In genomic region chr12:117843302-117844074, GRCm38 (mm10) we compare ENCODE assay signal across 8 mouse cellular contexts. TPM values are rescaled to one million over a fixed set of nuclear protein-coding genes. Genes with fewer than 3 reads are reported as not detected.
DNase-seq lines count a peak whose midpoint lies in the region; ATAC-seq and TF ChIP-seq lines count a peak whose summit lies in the region.

No protein-coding gene starts in this region.

- H3K4me2 ChIP-seq in CH12.LX (ENCODE audit: insufficient read depth, low read depth, poor library complexity, severe bottlenecking), result peak overlapping the region; percentile 68
- H3K4me2 ChIP-seq in neural tube, embryonic 13.5 days, result peak overlapping the region; percentile 99

- peak overlapping the region; percentile 41 for H3K9ac ChIP-seq in CH12.LX (ENCODE audit: insufficient read depth, low read depth)
- peak overlapping the region; percentile 83 for H3K9ac ChIP-seq in neural tube, embryonic 13.5 days

- H3K36me3 ChIP-seq in CH12.LX (replicated peaks in 1 of 2; ENCODE audit: control insufficient read depth in 1 of 2, insufficient read depth in 1 of 2, low read length in 1 of 2), result peaks cover 0 to 12% of the 10 kb centered on the region in 2 experiments
- H3K36me3 ChIP-seq in erythroblast, embryonic 14.5 days (ENCODE audit: control insufficient read depth), result no peaks in the 10 kb centered on the region
- H3K36me3 ChIP-seq in neural tube, embryonic 13.5 days, result no peaks in the 10 kb centered on the region
- H3K36me3 ChIP-seq in testis, adult 2 months (ENCODE audit: control insufficient read depth, insufficient read depth, low read length), result no peaks in the 10 kb centered on the region

- dilution Hi-C loops in CH12.LX (cut with MboI; ENCODE audit: extremely low pct_ligation_motif_present, extremely low pct_unique_long_range_greater_than_20kb, low sequenced_read_pairs), result no loop called here

- no peak for TF ChIP-seq RAD21 in CH12.LX (IDR thresholded peaks at IDR 0.05; ENCODE audit: low read depth, low read length)

- H3K4me3 ChIP-seq in CH12.LX (replicated peaks in 1 of 3; ENCODE audit: low read depth in 2 of 3, low read length in 2 of 3, poor library complexity in 1 of 3), result peak overlapping the region; percentile 69 to 72 (median 72)
- peak overlapping the region; percentile 68 for H3K4me3 ChIP-seq in brown adipose tissue, adult 24 weeks (ENCODE audit: insufficient read depth, low read depth, low read length)
- peak overlapping the region; percentile 80 for H3K4me3 ChIP-seq in erythroblast, embryonic 14.5 days (replicated peaks)
- H3K4me3 ChIP-seq in neural tube, embryonic 13.5 days, result peak overlapping the region; percentile 74
- peak overlapping the region; percentile 72 for H3K4me3 ChIP-seq in testis, adult 2 months (ENCODE audit: control insufficient read depth, low read depth, low read length)

- no peak for TF ChIP-seq EP300 in CH12.LX (IDR thresholded peaks at IDR 0.05; ENCODE audit: low read length)

- TF ChIP-seq CTCF in CH12.LX (conservative IDR thresholded peaks at IDR 0.05 in 1 of 2, IDR thresholded peaks at IDR 0.05 in 1 of 2; ENCODE audit: low read depth in 2 of 2, low read length in 2 of 2), result no peak
- no peak for TF ChIP-seq CTCF in testis, adult 2 months (IDR thresholded peaks at IDR 0.05; ENCODE audit: control insufficient read depth, insufficient read depth, insufficient replicate concordance, low read depth, low read length)

- under 1% methylated on average over 75 of the region's 75 CpGs for WGBS in neural tube, embryonic 13.5 days

- peak; percentile 97 for ATAC-seq in neural tube, embryonic 13.5 days (ENCODE audit: low read depth)

- H3K27me3 ChIP-seq in CH12.LX (replicated peaks), result no peaks in the 10 kb centered on the region
- H3K27me3 ChIP-seq in erythroblast, embryonic 14.5 days (ENCODE audit: control insufficient read depth), result peaks cover 2% of the 10 kb centered on the region
- peaks cover 59% of the 10 kb centered on the region for H3K27me3 ChIP-seq in neural tube, embryonic 13.5 days
- H3K27me3 ChIP-seq in testis, adult 2 months (ENCODE audit: control insufficient read depth, insufficient read depth, low read length), result no peaks in the 10 kb centered on the region

- peak overlapping the region; percentile 5; the same call in 1 of the 2 replicates for H3K27ac ChIP-seq in CH12.LX (ENCODE audit: insufficient read depth, low read depth)
- H3K27ac ChIP-seq in brown adipose tissue, adult 24 weeks (replicated peaks; ENCODE audit: low read depth, low read length), result no peak overlapping the region
- H3K27ac ChIP-seq in neural tube, embryonic 13.5 days (replicated peaks), result no peak overlapping the region
- peak overlapping the region; percentile 32; the same call in 1 of the 2 replicates for H3K27ac ChIP-seq in testis, adult 2 months (ENCODE audit: control insufficient read depth, insufficient read depth, low read depth, low read length)

- peak; percentile 74 for TF ChIP-seq POLR2A in CH12.LX (IDR thresholded peaks at IDR 0.05; ENCODE audit: low read depth, low read length)
- no peak for TF ChIP-seq POLR2A in testis, adult 2 months (IDR thresholded peaks at IDR 0.05; ENCODE audit: control insufficient read depth, low read depth, low read length)

- H3K9me3 ChIP-seq in CH12.LX (replicated peaks; ENCODE audit: low read length), result no peaks in the 10 kb centered on the region
- no peaks in the 10 kb centered on the region for H3K9me3 ChIP-seq in erythroblast, embryonic 14.5 days (ENCODE audit: control insufficient read depth, low read length)
- no peaks in the 10 kb centered on the region for H3K9me3 ChIP-seq in neural tube, embryonic 13.5 days

- DNase-seq in CH12.LX (ENCODE audit: extremely low read depth), result peak; percentile 70
- DNase-seq in heart, postnatal 14 days, result peak; percentile 60 to 65
- DNase-seq in layer of hippocampus, adult 11-12 months (ENCODE audit: low spot score), result peak; percentile 28
- peak; percentile 23 to 37 for DNase-seq in lung, adult 18-20 months

- intact Hi-C loops in heart, postnatal 14 days (cut with DNase I), result no loop called here

- in situ Hi-C loops in CH12.LX (cut with MboI; ENCODE audit: low pct_ligation_motif_present, low pct_unique_long_range_greater_than_20kb, low sequenced_read_pairs), result no loop called here

- peaks cover 0 to 36% of the 10 kb centered on the region in 2 experiments; a peak in 3 of 4 replicates for H3K4me1 ChIP-seq in CH12.LX (ENCODE audit: control insufficient read depth in 1 of 2, insufficient read depth in 2 of 2)
- H3K4me1 ChIP-seq in brown adipose tissue, adult 24 weeks (ENCODE audit: control insufficient read depth, insufficient read depth, insufficient read length, low read length), result no peaks in the 10 kb centered on the region
- peaks cover 18% of the 10 kb centered on the region for H3K4me1 ChIP-seq in erythroblast, embryonic 14.5 days (ENCODE audit: control insufficient read depth)
- H3K4me1 ChIP-seq in neural tube, embryonic 13.5 days (replicated peaks), result peaks cover 3% of the 10 kb centered on the region
- peaks cover 3% of the 10 kb centered on the region for H3K4me1 ChIP-seq in testis, adult 2 months (ENCODE audit: control insufficient read depth, insufficient read depth, low read length)

- peaks cover 3% of the 10 kb centered on the region; the same call in 1 of the 2 replicates for H3K79me2 ChIP-seq in CH12.LX (replicated peaks; ENCODE audit: control insufficient read depth, extremely low read depth, insufficient read depth, poor library complexity, severe bottlenecking)

TF ChIP-seq in CH12.LX, 34 proteins besides CTCF, POLR2A, EP300 and RAD21 (continues in another document):
- TF ChIP-seq NELFE (IDR thresholded peaks at IDR 0.05; ENCODE audit: low read depth, low read length) (no peak; the same call in 1 of the 2 replicates), GABPA (IDR thresholded peaks at IDR 0.05; ENCODE audit: insufficient replicate concordance, low read depth, low read length) (no peak), MAX (IDR thresholded peaks at IDR 0.05; ENCODE audit: low read length) (peak; percentile 89), TBP (conservative IDR thresholded peaks at IDR 0.05; ENCODE audit: low read depth, low read length) (peak; percentile 33; the same call in 1 of the 2 replicates), ZC3H11A (IDR thresholded peaks at IDR 0.05; ENCODE audit: low read depth, low read length) (no peak), ZNF384 (IDR thresholded peaks at IDR 0.05; ENCODE audit: low read depth, low read length) (no peak), KAT2A (IDR thresholded peaks at IDR 0.05; ENCODE audit: insufficient replicate concordance, low read length) (no peak), ZKSCAN1 (IDR thresholded peaks at IDR 0.05; ENCODE audit: borderline replicate concordance, low read depth, low read length) (no peak), ETS1 (conservative IDR thresholded peaks at IDR 0.05; ENCODE audit: low read depth, low read length) (no peak), HCFC1 (IDR thresholded peaks at IDR 0.05; ENCODE audit: low read depth, low read length) (peak; percentile 23; the same call in 1 of the 2 replicates), SMC3 (IDR thresholded peaks at IDR 0.05; ENCODE audit: low read depth, low read length) (no peak), PAX5 (IDR thresholded peaks at IDR 0.05; ENCODE audit: low read length) (no peak), JUN (IDR thresholded peaks at IDR 0.05; ENCODE audit: insufficient read depth, low read depth, low read length) (no peak), SIN3A (IDR thresholded peaks at IDR 0.05; ENCODE audit: low read length) (peak; percentile 49; the same call in 1 of the 2 replicates), UBTF (IDR thresholded peaks at IDR 0.05; ENCODE audit: low read depth, low read length) (no peak), MYC (IDR thresholded peaks at IDR 0.05; ENCODE audit: low read depth, low read length) (no peak), MXI1 (IDR thresholded peaks at IDR 0.05; ENCODE audit: low read depth, low read length) (peak; percentile 73; the same call in 1 of the 2 replicates), ELF1 (IDR thresholded peaks at IDR 0.05; ENCODE audit: low read depth, low read length) (no peak), JUND (conservative IDR thresholded peaks at IDR 0.05; ENCODE audit: low read depth, low read length) (no peak), E2F4 (IDR thresholded peaks at IDR 0.05; ENCODE audit: insufficient replicate concordance, low read depth, low read length) (peak; percentile 28; the same call in 1 of the 2 replicates), USF1 (IDR thresholded peaks at IDR 0.05; ENCODE audit: low read depth, low read length) (no peak), IRF4 (IDR thresholded peaks at IDR 0.05; ENCODE audit: low read depth, low read length) (0 out of 2 replicates have a peak, but pooled peaks have one; percentile 10), BHLHE40 (IDR thresholded peaks at IDR 0.05; ENCODE audit: low read depth, low read length) (peak; percentile 15; the same call in 1 of the 2 replicates), TCF12 (IDR thresholded peaks at IDR 0.05; ENCODE audit: low read depth, low read length) (peak; percentile 43; the same call in 1 of the 2 replicates), MEF2A (IDR thresholded peaks at IDR 0.05; ENCODE audit: borderline replicate concordance, low read depth, low read length) (0 out of 2 replicates have a peak, but pooled peaks have one; percentile 20), POLR2AphosphoS2 (IDR thresholded peaks at IDR 0.05; ENCODE audit: low read depth, low read length) (0 out of 2 replicates have a peak, but pooled peaks have one; percentile 30), USF2 (conservative IDR thresholded peaks at IDR 0.05; ENCODE audit: low read depth, low read length) (no peak), MAFK (IDR thresholded peaks at IDR 0.05; ENCODE audit: insufficient replicate concordance, low read length) (no peak), ZMIZ1 (IDR thresholded peaks at IDR 0.05; ENCODE audit: low read depth, low read length) (no peak), RCOR1 (conservative IDR thresholded peaks at IDR 0.05; ENCODE audit: low read depth, low read length) (no peak), CHD2 (IDR thresholded peaks at IDR 0.05; ENCODE audit: low read length) (no peak), MAZ (IDR thresholded peaks at IDR 0.05; ENCODE audit: low read depth, low read length) (no peak), NRF1 (IDR thresholded peaks at IDR 0.05; ENCODE audit: low read depth, low read length) (peak; percentile 72)

RNA-seq across cellular contexts. Expression of gene Cdca7l, which starts 39.4 kb away (rescaled TPM):
- 30.6 and 32.5 TPM in 2 replicates for total RNA-seq in CH12.LX (2012; rRNA removed)
- total RNA-seq in CH12.LX (2014; rRNA removed), result 56.6 and 57.2 TPM in 2 replicates
- 53.1 and 55.1 TPM in 2 replicates for polyA plus RNA-seq in CH12.LX (2012; ENCODE audit: insufficient read length, low read depth)
- 3.1 TPM in 1 of 2 replicates, not detected in the other for polyA plus RNA-seq in brown adipose tissue, adult 24 weeks (2012; ENCODE audit: insufficient read depth, insufficient read length, missing spikeins)
- polyA plus RNA-seq in erythroblast, embryonic 14.5 days (2012), result 0.14 TPM in 2 replicates
- 1 to 10 TPM in 1 of 2 experiments, under 1 TPM in 1; 0.76 to 1.0 TPM for total RNA-seq in heart, postnatal 14 days (2021)
- polyA plus RNA-seq in neural tube, embryonic 13.5 days (2015; fragmentation: Nextera tagmentation; extraction: Ambion mirVana), result 3.3 and 5.4 TPM in 2 replicates
- polyA plus RNA-seq in testis, adult 2 months (2012; rRNA removed), result 3.4 and 6.4 TPM in 2 replicates

Comparison
In these comparisons a context has a peak if more than half of its experiments do, and no peak if none do; other contexts are left out.
1. H3K27ac ChIP-seq: peak in CH12.LX (single experiment) and testis, adult 2 months (single experiment); none in brown adipose tissue, adult 24 weeks (single experiment) and neural tube, embryonic 13.5 days (single experiment).
2. Peak in every context shown above with its lines, with median percentiles within 50 percentile points of each other: DNase-seq and H3K4me3 ChIP-seq.